Mouse (Mus musculus) bone marrow, adult 2 months (tissue): ENCODE measurements at regions not wholly inside any gene's neighbourhood (a gene's known extent, or its start where the extent isn't known, plus 50 kb on each side); places are given as distances from the start of the nearest gene placed in this dataset.

Source experiments
- H3K27ac ChIP-seq: fragments of 200-500 bp; 2 replicates; pipeline ENCODE4 v1.5.1; 2012; ENCODE audit warnings: low read depth, mild to moderate bottlenecking, control low read depth, inconsistent platforms, low read length; ENCODE audit not compliant: control insufficient read depth, poor library complexity, insufficient read depth
- H3K4me1 ChIP-seq: fragments of 200-500 bp; 2 replicates; pipeline ENCODE4 v1.6.1; 2011; ENCODE audit warnings: low read length; ENCODE audit not compliant: control insufficient read depth, insufficient read depth
- H3K4me3 ChIP-seq: fragments of 200-500 bp; replicated peaks from 2 replicates; pipeline ENCODE3; 2011; ENCODE audit warnings: mild to moderate bottlenecking, low read depth, low read length, control low read depth; ENCODE audit not compliant: control insufficient read depth
- CTCF ChIP-seq: fragments of 200-500 bp; IDR thresholded peaks from 2 replicates; pipeline ENCODE4 v1.5.1; 2011; ENCODE audit warnings: low read length, control low read depth; ENCODE audit not compliant: control insufficient read depth, insufficient read depth
- POLR2A ChIP-seq: fragments of 200-500 bp; IDR thresholded peaks from 2 replicates; pipeline ENCODE4 v1.6.1; 2011; ENCODE audit warnings: low read depth, mild to moderate bottlenecking, control low read depth, low read length, borderline replicate concordance; ENCODE audit not compliant: control insufficient read depth
- WGBS: fragments of 180-500 bp; shearing (Covaris S2); methylation state at CpG from one replicate; pipeline ENCODE4 v1.1.7; 2018; 5-methylcytosine and 5-hydroxymethylcytosine counted together

GRCm38 (mm10) chr5:73889342-73889741 is 178.9 kb downstream of the Usp46 start:
- no peak for TF ChIP-seq POLR2A
- no peak for TF ChIP-seq CTCF
- 61% methylated on average over 1 of the region's 1 CpGs for WGBS
- Histone ChIP-seq H3K4me3 (no peak overlapping the region), H3K4me1 (no peaks in the 10 kb centered on the region), H3K27ac (no peak overlapping the region)

GRCm38 (mm10) chr5:73890942-73891341 is 177.3 kb downstream of the Usp46 start:
- no peaks in the 10 kb centered on the region for H3K4me1 ChIP-seq
- H3K27ac ChIP-seq: no peak overlapping the region
- 81% methylated on average over 4 of the region's 4 CpGs for WGBS
- H3K4me3 ChIP-seq: no peak overlapping the region
- no peak for TF ChIP-seq POLR2A
- TF ChIP-seq CTCF: no peak

- no peak overlapping the region for H3K27ac ChIP-seq
- no peak overlapping the region for H3K4me3 ChIP-seq
- TF ChIP-seq CTCF: no peak
- no peak for TF ChIP-seq POLR2A
- no peaks in the 10 kb centered on the region for H3K4me1 ChIP-seq
- WGBS: 64% methylated on average over 11 of the region's 11 CpGs
These were observed 176.6 kb downstream of the Usp46 start for GRCm38 (mm10) chr5:73891606-73892005.

GRCm38 (mm10) chr5:73892440-73893225 is 175.6 kb downstream of the Usp46 start:
- Histone ChIP-seq H3K4me1 (no peaks in the 10 kb centered on the region), H3K27ac (no peak overlapping the region), H3K4me3 (no peak overlapping the region)
- 58% methylated on average over 4 of the region's 4 CpGs for WGBS
- TF ChIP-seq POLR2A (no peak), CTCF (no peak)

- no peak overlapping the region for H3K4me3 ChIP-seq
- H3K27ac ChIP-seq: no peak overlapping the region
- no peak for TF ChIP-seq CTCF
- TF ChIP-seq POLR2A: no peak
- no peaks in the 10 kb centered on the region for H3K4me1 ChIP-seq
- 76% methylated on average over 5 of the region's 5 CpGs for WGBS
These were observed 173.0 kb downstream of the Usp46 start for GRCm38 (mm10) chr5:73895186-73895585.

- Histone ChIP-seq H3K4me1 (no peaks in the 10 kb centered on the region), H3K4me3 (no peak overlapping the region), H3K27ac (no peak overlapping the region)
- TF ChIP-seq CTCF: no peak
- TF ChIP-seq POLR2A: no peak
- WGBS: 92% methylated on average over 1 of the region's 1 CpGs
These were observed 171.4 kb downstream of the Usp46 start for GRCm38 (mm10) chr5:73896785-73897184.

GRCm38 (mm10) chr5:73901651-73902050 is 166.6 kb downstream of the Usp46 start:
- Histone ChIP-seq H3K4me1 (peaks cover 1% of the 10 kb centered on the region; the same call in 1 of the 2 replicates), H3K4me3 (no peak overlapping the region), H3K27ac (no peak overlapping the region)
- 73% methylated on average over 1 of the region's 1 CpGs for WGBS
- no peak for TF ChIP-seq CTCF
- TF ChIP-seq POLR2A: no peak

GRCm38 (mm10) chr5:73902470-73903218 is 165.6 kb downstream of the Usp46 start:
- Histone ChIP-seq H3K27ac (no peak overlapping the region), H3K4me1 (peaks cover 1% of the 10 kb centered on the region; the same call in 1 of the 2 replicates), H3K4me3 (no peak overlapping the region)
- WGBS: 1% methylated on average over 7 of the region's 7 CpGs
- TF ChIP-seq CTCF (no peak), POLR2A (no peak)

- Histone ChIP-seq H3K4me3 (no peak overlapping the region), H3K4me1 (peaks cover 1% of the 10 kb centered on the region; the same call in 1 of the 2 replicates), H3K27ac (no peak overlapping the region)
- 13% methylated on average over 8 of the region's 8 CpGs for WGBS
- no peak for TF ChIP-seq POLR2A
- TF ChIP-seq CTCF: no peak
These were observed 165.0 kb downstream of the Usp46 start for GRCm38 (mm10) chr5:73903219-73903570.
